8 mouse cellular contexts compared by ENCODE assay signal in the genomic region with DNA sequence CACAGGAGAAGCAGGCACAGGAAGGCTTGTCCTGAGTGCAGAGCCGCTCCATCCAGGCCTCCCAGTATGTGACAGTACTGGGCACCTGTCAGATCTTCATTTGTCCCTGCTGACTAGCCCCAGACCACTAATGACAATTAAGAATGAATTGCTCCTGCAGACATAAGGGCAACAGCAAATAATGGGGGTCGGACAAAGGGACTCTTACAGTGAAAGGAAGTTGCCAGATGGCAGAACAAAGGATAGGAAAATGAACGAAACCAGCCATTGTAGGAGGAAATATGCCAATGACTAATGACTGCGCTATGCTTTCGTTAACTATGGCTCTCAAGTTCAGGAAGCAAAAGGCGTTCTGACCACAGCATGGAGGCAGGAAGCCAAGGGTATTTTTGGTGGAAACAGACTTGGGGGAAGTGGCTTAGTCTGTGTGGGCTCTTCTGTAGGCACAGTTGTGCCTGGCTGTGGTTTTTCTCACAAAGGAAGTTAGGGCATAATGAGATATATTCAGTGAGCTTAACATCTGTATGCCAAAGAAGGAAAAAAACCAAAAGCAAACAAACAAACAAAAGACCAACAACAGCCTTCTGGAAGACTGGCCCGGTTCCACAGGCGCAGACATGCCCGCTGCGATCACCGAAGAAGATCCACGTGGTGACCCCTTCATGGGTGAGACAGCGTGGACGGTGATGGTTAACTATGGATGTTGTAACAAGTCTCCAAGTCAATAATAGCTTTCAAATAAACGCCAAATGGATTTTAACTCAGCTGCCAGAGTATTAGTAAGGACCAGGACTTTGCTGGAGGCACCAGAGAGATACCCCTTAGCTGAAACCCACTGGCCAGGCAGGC. TPM values are rescaled to one million over a fixed set of nuclear protein-coding genes. Genes with fewer than 3 reads are reported as not detected.
DNase-seq lines count a peak whose midpoint lies in the region; ATAC-seq lines count a peak whose summit lies in the region.

No protein-coding gene starts in this region.

- peak; percentile 23 for DNase-seq in left cerebral cortex, postnatal 4 days
- no peak for DNase-seq in left cerebral cortex, adult 11 months (ENCODE audit: low spot score)
- DNase-seq in liver, embryonic 11.5 days (ENCODE audit: low spot score), result peak; percentile 31
- DNase-seq in monocyte, adult 2 months (ENCODE audit: low read depth in 1 of 2, low spot score in 2 of 2), result peak; percentile 58 to 64
- DNase-seq in right cerebral cortex, postnatal 4 days, result no peak
- no peak for DNase-seq in urinary bladder, postnatal 25 days (ENCODE audit: low spot score)

- peak overlapping the region; percentile 89 for H3K27ac ChIP-seq in embryonic facial prominence, embryonic 15.5 days (replicated peaks)
- H3K27ac ChIP-seq in hindbrain, embryonic 12.5 days, result peak overlapping the region; percentile 56
- peak overlapping the region; percentile 53 for H3K27ac ChIP-seq in liver, embryonic 11.5 days (ENCODE audit: low read depth, low read length)

- intact Hi-C loops in left cerebral cortex, postnatal 4 days (cut with DNase I), result no loop called here

- peak overlapping the region; percentile 31 for H3K4me2 ChIP-seq in embryonic facial prominence, embryonic 15.5 days (replicated peaks)
- H3K4me2 ChIP-seq in hindbrain, embryonic 12.5 days (replicated peaks), result no peak overlapping the region
- peak overlapping the region; percentile 33 for H3K4me2 ChIP-seq in liver, embryonic 11.5 days

- no peaks in the 10 kb centered on the region for H3K9me3 ChIP-seq in embryonic facial prominence, embryonic 15.5 days (replicated peaks)
- no peaks in the 10 kb centered on the region for H3K9me3 ChIP-seq in hindbrain, embryonic 12.5 days (replicated peaks)
- no peaks in the 10 kb centered on the region for H3K9me3 ChIP-seq in liver, embryonic 11.5 days (ENCODE audit: control insufficient read depth, low read length)

- ATAC-seq in embryonic facial prominence, embryonic 15.5 days (ENCODE audit: insufficient number of reproducible peaks, low FRiP score, low TSS enrichment, low read depth), result peak; percentile 83
- peak; percentile 85 for ATAC-seq in hindbrain, embryonic 12.5 days (ENCODE audit: low FRiP score)
- 0 out of 2 replicates have a peak, but pooled peaks have one; percentile 43 for ATAC-seq in liver, embryonic 11.5 days (replicated peaks; ENCODE audit: low FRiP score)

- H3K4me3 ChIP-seq in embryonic facial prominence, embryonic 15.5 days (replicated peaks), result no peak overlapping the region
- no peak overlapping the region for H3K4me3 ChIP-seq in hindbrain, embryonic 12.5 days
- no peak overlapping the region for H3K4me3 ChIP-seq in liver, embryonic 11.5 days (ENCODE audit: low read depth, low read length)

- peaks cover 53% of the 10 kb centered on the region for H3K4me1 ChIP-seq in embryonic facial prominence, embryonic 15.5 days
- H3K4me1 ChIP-seq in hindbrain, embryonic 12.5 days, result peaks cover 20% of the 10 kb centered on the region
- peaks cover 2% of the 10 kb centered on the region for H3K4me1 ChIP-seq in liver, embryonic 11.5 days (replicated peaks; ENCODE audit: control insufficient read depth, insufficient read depth, low read length)

- H3K27me3 ChIP-seq in embryonic facial prominence, embryonic 15.5 days, result no peaks in the 10 kb centered on the region
- H3K27me3 ChIP-seq in hindbrain, embryonic 12.5 days, result no peaks in the 10 kb centered on the region
- no peaks in the 10 kb centered on the region for H3K27me3 ChIP-seq in liver, embryonic 11.5 days (replicated peaks; ENCODE audit: control insufficient read depth, insufficient read depth, low read length)

- H3K36me3 ChIP-seq in embryonic facial prominence, embryonic 15.5 days, result peaks cover 5% of the 10 kb centered on the region; the same call in 1 of the 2 replicates
- H3K36me3 ChIP-seq in hindbrain, embryonic 12.5 days, result 0 out of 2 replicates have a peak, but pooled peaks cover 9% of the 10 kb centered on the region
- H3K36me3 ChIP-seq in liver, embryonic 11.5 days (ENCODE audit: control insufficient read depth, insufficient read depth, low read length), result peaks cover 4% of the 10 kb centered on the region; the same call in 1 of the 2 replicates

- H3K9ac ChIP-seq in embryonic facial prominence, embryonic 15.5 days, result no peak overlapping the region
- H3K9ac ChIP-seq in hindbrain, embryonic 12.5 days, result no peak overlapping the region
- H3K9ac ChIP-seq in liver, embryonic 11.5 days (ENCODE audit: low read depth, low read length), result no peak overlapping the region

- 50% methylated on average over 15 of the region's 15 CpGs for WGBS in embryonic facial prominence, embryonic 15.5 days
- WGBS in hindbrain, embryonic 12.5 days, result 64% methylated on average over 15 of the region's 15 CpGs
- 60% methylated on average over 15 of the region's 15 CpGs for WGBS in liver, embryonic 11.5 days

RNA-seq across cellular contexts. Expression of gene Hacl1, which starts 28.8 kb away (rescaled TPM):
- 1 to 10 TPM; 4.9 to 6.0 TPM for total RNA-seq in left cerebral cortex, postnatal 4 days (2021)
- 11.5 and 13.3 TPM in 2 replicates for polyA plus RNA-seq in embryonic facial prominence, embryonic 15.5 days (2015; fragmentation: Nextera tagmentation; extraction: Ambion mirVana)
- polyA plus RNA-seq in hindbrain, embryonic 12.5 days (2016; fragmentation: Nextera tagmentation; extraction: Ambion mirVana), result 6.9 and 11.5 TPM in 2 replicates
- polyA plus RNA-seq in liver, embryonic 11.5 days (2014; fragmentation: Nextera tagmentation; extraction: Ambion mirVana), result 8.1 and 10.5 TPM in 2 replicates

RNA-seq across cellular contexts. Expression of gene Btd, which starts 29.0 kb away (rescaled TPM):
- 1 to 10 TPM; 9.5 to 10.0 TPM for total RNA-seq in left cerebral cortex, postnatal 4 days (2021)
- 33.5 and 33.7 TPM in 2 replicates for polyA plus RNA-seq in embryonic facial prominence, embryonic 15.5 days (2015; fragmentation: Nextera tagmentation; extraction: Ambion mirVana)
- polyA plus RNA-seq in hindbrain, embryonic 12.5 days (2016; fragmentation: Nextera tagmentation; extraction: Ambion mirVana), result 20.2 and 20.8 TPM in 2 replicates
- polyA plus RNA-seq in liver, embryonic 11.5 days (2014; fragmentation: Nextera tagmentation; extraction: Ambion mirVana), result 11.4 and 13.3 TPM in 2 replicates

RNA-seq across cellular contexts. Expression of gene Gm49387, which starts 29.2 kb away (rescaled TPM):
- total RNA-seq in left cerebral cortex, postnatal 4 days (2021), result not detected
- polyA plus RNA-seq in embryonic facial prominence, embryonic 15.5 days (2015; fragmentation: Nextera tagmentation; extraction: Ambion mirVana), result 2.5 and 3.8 TPM in 2 replicates
- polyA plus RNA-seq in hindbrain, embryonic 12.5 days (2016; fragmentation: Nextera tagmentation; extraction: Ambion mirVana), result 0.93 TPM in 1 of 2 replicates, not detected in the other
- polyA plus RNA-seq in liver, embryonic 11.5 days (2014; fragmentation: Nextera tagmentation; extraction: Ambion mirVana), result 0.19 and 1.9 TPM in 2 replicates

Comparison
In these comparisons a context has a peak if more than half of its experiments do, and no peak if none do; other contexts are left out.
1. DNase-seq: peak in left cerebral cortex, postnatal 4 days (single experiment), liver, embryonic 11.5 days (single experiment) and monocyte, adult 2 months (2 of 2); none in left cerebral cortex, adult 11 months (single experiment), right cerebral cortex, postnatal 4 days (single experiment) and urinary bladder, postnatal 25 days (single experiment).
2. Peak in every context shown above with its lines, with median percentiles within 50 percentile points of each other: ATAC-seq and H3K27ac ChIP-seq.